Mouse (Mus musculus) limb, embryonic 13.5 days (tissue): ENCODE results near the gene Ung. TPM values are rescaled to one million over a fixed set of nuclear protein-coding genes. Genes with fewer than 3 reads are reported as not detected.

Experiments used
- ATAC-seq: fragments of 200-750 bp; cut with Nextera tagmentation; 2 replicates; pipeline ENCODE4 v1.8.0; 2017; ENCODE audit warnings: low read depth, moderate number of reproducible peaks, moderate TSS enrichment; ENCODE audit not compliant: low FRiP score
- H3K27ac ChIP-seq: fragments of 300-500 bp; sonication (generic); 2 replicates; pipeline ENCODE4 v1.5.1; 2015; ENCODE audit warnings: inconsistent platforms, mild to moderate bottlenecking, moderate library complexity
- H3K27me3 ChIP-seq: fragments of 300-500 bp; sonication (generic); 2 replicates; pipeline ENCODE4 v1.6.1; 2015; ENCODE audit warnings: mild to moderate bottlenecking, inconsistent platforms
- H3K36me3 ChIP-seq: fragments of 300-500 bp; sonication (generic); 2 replicates; pipeline ENCODE4 v1.6.1; 2015; ENCODE audit warnings: inconsistent platforms, mild to moderate bottlenecking, moderate library complexity
- H3K4me1 ChIP-seq: fragments of 300-500 bp; sonication (generic); 2 replicates; pipeline ENCODE4 v1.6.1; 2015; ENCODE audit warnings: inconsistent platforms
- H3K4me2 ChIP-seq: fragments of 300-500 bp; sonication (generic); replicated peaks from 2 replicates; pipeline ENCODE4 v1.6.1; 2015; ENCODE audit warnings: inconsistent platforms, mild to moderate bottlenecking, moderate library complexity
- H3K4me3 ChIP-seq: fragments of 300-500 bp; sonication (generic); 2 replicates; pipeline ENCODE4 v1.5.1; 2015; ENCODE audit warnings: moderate library complexity, mild to moderate bottlenecking, inconsistent platforms
- H3K9ac ChIP-seq: fragments of 300-500 bp; sonication (generic); 2 replicates; pipeline ENCODE4 v1.6.1; 2015; ENCODE audit warnings: mild to moderate bottlenecking, inconsistent platforms
- H3K9me3 ChIP-seq: fragments of 300-500 bp; sonication (generic); 2 replicates; pipeline ENCODE4 v1.6.1; 2016; ENCODE audit warnings: inconsistent platforms
- WGBS: fragments of 180-500 bp; shearing (Covaris S2); methylation state at CpG from one replicate; pipeline ENCODE4 v1.1.7; 2015; 5-methylcytosine and 5-hydroxymethylcytosine counted together
- polyA plus RNA-seq: library from polyadenylated mRNA; unstranded; fragments of >200 nt; fragmentation: Nextera tagmentation; extraction: Ambion mirVana; gene quantifications from 2 replicates; pipeline ENCODE4 v1.2.1, GENCODE M21; 2015

Gene Ung
- polyA plus RNA-seq, 1 experiment from 2014 or later = 46.9 TPM

- Histone ChIP-seq H3K27me3 (peaks cover 8% of the 10 kb centered on the region), H3K9me3 (no peaks in the 10 kb centered on the region; the same call in 1 of the 2 replicates), H3K9ac (peak overlapping the region; percentile 53), H3K4me3 (peak overlapping the region; percentile 53), H3K27ac (no peak overlapping the region), H3K4me1 (peaks cover 9% of the 10 kb centered on the region), H3K36me3 (no peaks in the 10 kb centered on the region), H3K4me2 (peak overlapping the region; percentile 80)
- WGBS = 42% methylated on average over 8 of the region's 8 CpGs
- ATAC-seq = no peak
Observed at GRCm38 (mm10) chr5:114176548-114177400, 46.6 kb downstream of the Ung start.

DNA sequence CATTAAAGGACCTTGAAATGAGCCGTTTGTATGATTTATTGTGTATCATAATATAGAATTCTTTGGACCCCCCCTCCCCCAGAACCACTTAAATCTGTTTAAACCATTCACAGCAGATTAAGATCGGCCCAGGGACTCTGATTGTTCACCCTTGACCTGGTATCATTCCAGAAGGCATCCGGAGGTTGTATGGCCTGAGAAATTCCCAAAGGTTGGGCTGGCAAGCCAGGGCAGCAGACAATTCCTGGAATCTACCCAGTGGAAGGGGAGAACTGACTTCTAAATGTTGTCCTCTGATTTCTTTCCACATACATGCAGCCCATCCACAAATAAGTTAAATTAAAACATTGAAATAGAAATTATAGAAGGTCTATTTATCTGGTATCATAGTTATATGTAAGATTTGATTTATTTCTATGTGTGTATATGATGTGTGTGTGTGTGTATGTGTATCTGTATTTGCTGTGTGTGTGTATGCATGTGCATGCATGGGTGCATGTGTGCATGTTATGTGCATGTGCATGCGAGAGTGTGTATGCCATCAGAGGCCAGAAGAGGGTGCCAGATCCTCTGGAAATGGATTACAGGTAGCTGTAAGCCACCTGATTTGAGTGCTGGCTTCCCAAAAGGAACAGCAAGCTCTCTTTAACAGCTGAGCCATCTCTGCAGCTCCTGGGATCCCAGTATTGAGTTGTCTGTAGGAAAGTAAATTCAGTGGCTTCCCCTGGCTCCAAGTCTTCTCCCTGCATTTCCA lies 48.0 kb downstream of the Ung start:
- WGBS = 63% methylated on average over 4 of the region's 4 CpGs
- H3K36me3 ChIP-seq = no peaks in the 10 kb centered on the region

DNA sequence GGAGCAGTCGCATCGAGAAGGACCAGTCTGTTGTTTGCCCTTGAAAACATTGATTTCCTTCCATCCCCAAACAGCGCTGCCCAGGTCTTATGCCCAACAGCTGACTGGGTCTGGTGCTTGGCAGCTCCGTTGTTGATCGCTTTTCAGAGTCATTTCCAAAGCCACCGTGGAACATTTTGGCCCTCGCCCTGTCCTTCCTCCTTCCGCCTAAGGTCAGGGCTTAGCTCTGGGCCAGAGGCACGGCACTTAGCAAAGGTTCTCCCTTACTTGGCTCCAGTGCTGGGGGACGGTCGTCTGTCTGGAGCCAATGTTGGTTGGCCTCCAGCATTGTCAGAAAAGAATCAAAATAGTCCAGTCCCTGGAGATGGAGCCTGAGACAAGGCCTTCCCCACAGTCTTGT lies 49.4 kb downstream of the Ung start:
- no peak overlapping the region for H3K27ac ChIP-seq
- peaks cover 8% of the 10 kb centered on the region for H3K4me1 ChIP-seq
- H3K27me3 ChIP-seq = peaks cover 7% of the 10 kb centered on the region
- ATAC-seq = no peak
- no peak overlapping the region for H3K9ac ChIP-seq
- no peaks in the 10 kb centered on the region for H3K36me3 ChIP-seq
- no peak overlapping the region for H3K4me2 ChIP-seq
- 87% methylated on average over 11 of the region's 11 CpGs for WGBS
- no peak overlapping the region for H3K4me3 ChIP-seq
- no peaks in the 10 kb centered on the region; the same call in 1 of the 2 replicates for H3K9me3 ChIP-seq

More for the DNA sequence above, 48.0 kb downstream of the Ung start:
- Histone ChIP-seq H3K27ac (no peak overlapping the region), H3K4me2 (no peak overlapping the region), H3K4me3 (no peak overlapping the region), H3K9me3 (no peaks in the 10 kb centered on the region; the same call in 1 of the 2 replicates), H3K27me3 (peaks cover 8% of the 10 kb centered on the region), H3K4me1 (peaks cover 9% of the 10 kb centered on the region), H3K9ac (no peak overlapping the region)
- ATAC-seq = no peak

DNA sequence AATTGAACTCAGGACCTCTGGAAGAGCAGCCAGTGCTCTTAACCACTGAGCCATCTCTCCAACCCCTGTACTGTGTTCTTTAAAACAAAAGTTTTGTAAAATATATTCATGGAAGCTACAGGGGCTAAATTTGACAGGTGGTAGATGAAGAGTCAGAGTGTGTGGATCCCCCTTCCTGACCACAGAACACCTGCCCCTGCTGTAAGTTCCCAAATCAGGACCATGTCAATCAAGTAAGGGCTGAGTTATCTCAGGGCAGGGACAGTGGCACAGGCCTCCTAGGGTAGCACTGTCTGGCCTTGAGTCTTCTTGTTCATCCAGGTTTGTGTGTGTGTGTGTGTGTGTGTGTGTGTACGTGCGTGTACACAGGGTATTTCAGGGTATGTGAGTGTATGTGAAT lies 53.3 kb downstream of the Ung start:
- Histone ChIP-seq H3K36me3 (no peaks in the 10 kb centered on the region), H3K4me3 (no peak overlapping the region), H3K27me3 (no peaks in the 10 kb centered on the region), H3K4me1 (no peaks in the 10 kb centered on the region), H3K27ac (no peak overlapping the region), H3K9ac (no peak overlapping the region), H3K4me2 (no peak overlapping the region), H3K9me3 (no peaks in the 10 kb centered on the region)
- ATAC-seq = no peak
- WGBS = 91% methylated on average over 2 of the region's 2 CpGs

DNA sequence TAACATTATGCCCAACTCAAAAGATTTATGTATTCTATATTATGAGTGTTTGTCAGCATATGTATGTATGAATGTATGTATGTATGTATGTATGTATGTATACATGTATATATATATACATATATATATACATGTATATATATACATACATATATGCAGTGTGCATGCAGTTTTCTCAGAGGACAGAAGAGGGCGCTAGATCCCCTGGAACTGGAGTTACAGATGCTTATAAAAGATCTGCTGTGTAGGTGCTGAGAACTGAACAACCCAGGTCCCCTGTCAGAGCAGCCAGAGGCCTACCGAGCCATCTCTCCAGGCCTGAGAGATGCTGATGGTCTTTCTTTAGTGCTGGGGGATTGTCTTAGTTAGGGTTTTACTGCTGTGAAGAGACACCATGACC lies 56.9 kb downstream of the Ung start:
- Histone ChIP-seq H3K27me3 (no peaks in the 10 kb centered on the region), H3K4me2 (no peak overlapping the region), H3K9me3 (no peaks in the 10 kb centered on the region), H3K4me3 (no peak overlapping the region), H3K9ac (no peak overlapping the region), H3K4me1 (no peaks in the 10 kb centered on the region), H3K36me3 (no peaks in the 10 kb centered on the region), H3K27ac (no peak overlapping the region)
- ATAC-seq = no peak
- WGBS = 62% methylated on average over 2 of the region's 2 CpGs

Other genes starting within 250 kb of the Ung start
- gene Coro1c, start 221.6 kb upstream of the Ung start, polyA plus RNA-seq = 83.1 and 90.2 TPM in 2 replicates
- 15.9 and 18.7 TPM in 2 replicates for gene Ssh1, start 136.5 kb upstream of the Ung start, polyA plus RNA-seq
- gene Dao, start 126.7 kb upstream of the Ung start, polyA plus RNA-seq = not detected in 2 replicates
- gene Usp30, start 64.9 kb upstream of the Ung start, polyA plus RNA-seq = 15.2 and 15.7 TPM in 2 replicates
- 0.05 and 0.23 TPM in 2 replicates for gene Svop, start 38.8 kb upstream of the Ung start, polyA plus RNA-seq
- gene Alkbh2, start 2.2 kb upstream of the Ung start, polyA plus RNA-seq = 10.8 and 11.9 TPM in 2 replicates
- 4.3 and 5.0 TPM in 2 replicates for gene Acacb, start 16.1 kb downstream of the Ung start, polyA plus RNA-seq
- not detected in 2 replicates for gene Foxn4, start 143.4 kb downstream of the Ung start, polyA plus RNA-seq
- gene Myo1h, start 158.8 kb downstream of the Ung start, polyA plus RNA-seq = 0.98 and 1.3 TPM in 2 replicates